Mouse (Mus musculus) brain, embryonic 14.5 days (tissue): Measurements from ENCODE around the gene Cachd1.

Experiments
- CTCF ChIP-seq: fragments of 200-500 bp; IDR thresholded peaks from 2 replicates; pipeline ENCODE4 v1.5.1; 2012; ENCODE audit warnings: inconsistent platforms, mild to moderate bottlenecking, moderate library complexity, borderline replicate concordance; ENCODE audit not compliant: insufficient read depth, insufficient read length; ENCODE audit errors: extremely low read depth
- POLR2A ChIP-seq: fragments of 200-500 bp; IDR thresholded peaks from 2 replicates; pipeline ENCODE4 v1.6.1; 2012; ENCODE audit warnings: mild to moderate bottlenecking, inconsistent platforms, borderline replicate concordance; ENCODE audit not compliant: poor library complexity, insufficient read depth, insufficient read length, severe bottlenecking; ENCODE audit errors: extremely low read depth

DNA sequence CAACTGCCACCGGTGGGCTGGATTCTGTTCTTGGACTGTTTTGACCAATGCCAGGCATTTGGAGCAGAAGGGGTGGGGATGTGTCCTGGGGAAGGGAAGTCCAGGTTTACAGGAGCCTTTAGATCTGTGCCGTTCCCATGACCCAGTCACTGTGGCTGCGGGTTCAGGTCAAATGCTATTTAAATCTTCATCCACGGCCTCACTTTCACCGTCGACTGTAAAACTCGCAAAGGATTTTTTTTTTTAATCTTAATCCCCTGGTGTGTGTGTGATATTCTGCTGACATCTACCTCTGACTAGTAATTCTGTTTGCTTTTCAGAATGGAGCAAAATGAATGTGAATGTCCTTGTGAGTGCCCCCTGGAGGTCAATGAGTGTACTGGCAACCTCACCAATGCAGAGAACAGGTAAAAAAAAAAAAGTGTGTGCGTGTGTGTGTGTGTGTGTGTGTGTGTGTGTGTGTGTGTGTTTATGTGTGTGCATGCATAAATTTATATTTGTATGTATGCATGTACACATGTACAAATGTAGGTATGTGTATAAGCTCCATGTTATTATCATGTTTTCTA is 211.8 kb downstream of the Cachd1 start:
- TF ChIP-seq CTCF (peak; percentile 63; the same call in 1 of the 2 replicates), POLR2A (no peak)
